Mouse (Mus musculus) cerebellum, adult 9-10 months (tissue): ENCODE measurements around the gene Thop1.
"Not testable (repeated sequence)": the region's sequence is repeated elsewhere in the genome, so short reads cannot be mapped to it uniquely, and the experiment has no call there.

Experiments
- DNase-seq: peaks from one replicate; pipeline ENCODE4 v3.0.0; 2022

Gene Thop1

DNA sequence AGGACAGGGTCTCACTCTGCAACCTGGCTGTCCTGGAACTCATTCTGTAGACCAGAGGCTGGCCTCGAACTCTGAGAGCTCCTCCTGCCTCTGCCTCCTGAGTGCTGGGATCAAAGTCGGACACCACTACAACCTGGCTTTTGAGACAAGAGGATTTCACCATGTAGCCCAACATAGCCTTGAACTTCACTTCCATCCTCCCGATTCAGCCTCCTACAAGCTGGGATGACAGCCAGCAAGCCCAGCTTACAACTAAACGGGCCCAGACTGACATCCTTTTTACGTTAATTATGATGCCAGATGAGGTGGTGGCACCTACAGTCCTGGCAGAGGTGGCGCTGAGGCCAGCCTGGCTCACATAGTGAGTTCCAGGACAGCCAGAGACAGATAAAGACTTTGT is 10.9 kb upstream of the Thop1 start:
- DNase-seq: no peak

DNA sequence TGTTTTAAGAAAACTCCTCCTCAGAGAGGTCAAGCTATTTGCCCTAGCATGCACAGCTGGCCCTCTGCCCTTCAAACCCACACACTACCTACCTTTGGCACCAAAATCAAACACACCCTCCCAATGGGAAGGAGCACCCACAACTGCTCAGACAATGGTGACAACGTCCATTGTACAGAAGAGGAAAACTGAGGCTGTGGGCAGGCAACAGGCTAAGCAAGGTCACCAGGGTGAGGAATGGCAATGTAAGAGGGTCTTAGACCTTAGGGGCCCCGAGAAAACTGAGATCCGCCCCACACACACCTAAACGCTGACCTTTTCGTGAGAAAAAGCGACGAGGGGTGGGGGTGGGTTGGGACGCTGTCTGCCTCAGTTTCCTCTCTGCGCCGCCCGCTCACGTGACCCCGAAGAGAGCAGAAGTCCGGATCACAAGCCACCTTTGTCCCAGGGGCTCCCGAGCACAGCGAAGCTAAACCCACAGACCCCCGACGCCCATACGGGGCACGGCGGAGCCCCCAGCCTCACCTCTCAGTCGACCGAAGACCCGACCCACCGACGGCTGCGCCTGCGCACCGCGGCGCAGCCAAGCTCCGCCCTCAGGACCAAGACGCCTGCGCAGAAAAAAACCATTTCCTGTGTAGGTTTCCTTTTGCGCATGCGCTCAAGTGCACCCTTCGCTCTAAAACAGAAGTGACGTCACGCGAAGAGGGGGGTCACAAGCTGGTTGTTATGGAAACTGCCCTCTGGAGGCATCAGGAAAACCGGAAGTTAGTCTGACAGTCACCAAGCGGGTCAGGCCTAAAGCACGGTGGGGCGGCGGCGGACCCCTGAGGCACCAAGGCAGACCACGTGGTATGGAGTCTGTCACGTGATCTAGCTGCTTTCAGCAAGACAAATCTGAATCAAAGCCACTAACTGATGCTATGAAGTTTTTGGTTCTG is 10.0 kb upstream of the Thop1 start, which contains the start of gene Sgta:
Gene Sgta (minus strand): TSS at position 579 of the 941 bp plus-strand sequence.
- peak; percentile 100 for DNase-seq

DNA sequence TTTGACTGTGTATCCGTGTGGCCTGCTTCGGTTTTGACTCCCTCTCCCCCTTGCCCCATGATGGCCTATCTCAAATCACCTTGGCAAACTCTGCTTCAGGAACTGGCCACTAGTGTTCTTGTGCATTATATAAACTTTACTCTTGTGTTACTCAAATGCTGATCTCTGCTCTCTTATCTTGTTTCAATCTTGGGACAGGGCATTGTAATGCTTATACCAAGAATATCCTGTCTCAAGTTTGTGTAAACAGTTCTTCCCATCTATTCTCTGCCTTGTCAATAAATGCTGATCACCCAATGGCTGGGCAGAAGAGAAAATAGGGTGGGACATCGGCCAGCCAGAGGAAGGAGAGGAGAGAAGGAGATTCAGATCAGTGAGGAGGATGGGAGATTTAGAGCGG is 7.1 kb upstream of the Thop1 start:
- no peak for DNase-seq

DNA sequence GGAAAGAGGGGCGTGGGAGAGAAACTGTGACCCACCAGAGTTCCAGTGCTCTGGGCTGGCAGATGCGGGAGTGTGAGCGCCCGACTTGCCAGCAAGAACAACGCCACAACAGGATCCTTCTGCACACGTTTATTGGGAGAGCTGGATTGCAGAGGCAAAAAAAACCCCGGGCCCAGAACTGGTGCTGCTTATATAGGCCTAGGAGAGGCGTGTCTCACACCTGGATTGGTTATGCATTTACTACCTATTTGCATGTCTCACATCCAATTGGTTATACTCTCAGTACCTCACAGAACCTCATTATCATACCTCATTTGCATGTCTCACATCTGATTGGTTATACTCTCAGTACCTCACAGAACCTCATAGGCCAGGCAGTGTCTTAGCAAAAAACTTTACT is 5.3 kb upstream of the Thop1 start:
- DNase-seq: not testable (repeated sequence)

DNA sequence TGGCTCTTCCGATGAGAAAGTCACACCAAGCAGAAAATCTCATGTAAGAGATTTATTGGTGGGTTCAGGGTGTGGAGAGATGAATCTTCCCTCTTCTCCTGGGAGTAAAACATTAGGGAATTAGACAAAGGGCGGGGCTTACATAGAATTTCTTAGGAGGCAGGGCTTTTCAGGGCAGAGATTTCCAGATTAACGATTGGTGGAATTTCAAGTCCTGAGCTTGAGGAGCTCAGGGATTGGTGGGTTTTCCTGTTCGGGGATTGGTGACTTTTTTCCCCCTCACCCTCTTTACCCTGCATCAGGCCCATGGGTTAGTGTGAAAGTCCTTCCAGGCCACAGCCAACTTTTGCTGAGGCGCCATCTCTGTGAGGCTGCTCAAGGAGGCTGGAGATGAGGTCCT is 1.1 kb upstream of the Thop1 start:
- no peak for DNase-seq

DNA sequence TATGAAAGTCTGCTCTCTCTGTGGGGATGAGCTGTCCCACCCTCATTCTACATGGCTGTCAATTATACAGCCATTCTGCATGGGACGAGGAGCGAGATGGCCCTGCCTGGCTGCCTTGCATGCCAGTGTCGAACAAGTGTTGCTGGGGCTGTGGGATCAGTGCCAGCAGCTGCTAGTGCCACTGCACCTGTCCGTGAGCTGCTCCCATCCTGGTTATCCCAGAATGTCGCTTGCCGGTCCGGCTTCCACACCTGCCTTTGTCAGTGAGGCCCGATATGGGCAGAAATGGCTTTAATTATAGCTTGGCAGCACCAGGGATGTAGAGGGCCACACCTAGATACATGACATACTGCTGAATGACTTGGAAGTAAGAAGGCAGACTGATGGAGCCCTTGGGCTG is 2.5 kb downstream of the Thop1 start:
- no peak for DNase-seq

DNA sequence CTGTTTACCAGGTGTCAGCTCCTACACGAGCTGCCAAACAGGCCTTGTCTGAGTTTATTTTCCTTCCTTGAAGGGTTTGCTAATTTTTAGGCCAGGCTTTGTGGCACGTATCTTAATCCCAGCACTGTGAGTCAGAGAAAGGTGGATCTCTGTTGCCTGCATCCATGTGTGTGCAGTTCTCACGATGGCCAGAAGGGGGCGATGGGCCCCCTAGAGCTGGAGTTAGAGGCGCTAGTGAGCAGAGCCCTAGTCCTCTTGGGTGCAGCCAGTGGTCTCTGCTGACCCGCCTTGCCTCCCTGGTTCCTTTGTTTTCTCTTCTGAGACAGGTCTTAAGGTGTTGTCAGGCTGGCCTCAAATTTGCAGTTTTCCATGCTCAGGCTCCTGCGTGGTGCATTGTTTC is 3.6 kb downstream of the Thop1 start:
- DNase-seq: no peak

DNA sequence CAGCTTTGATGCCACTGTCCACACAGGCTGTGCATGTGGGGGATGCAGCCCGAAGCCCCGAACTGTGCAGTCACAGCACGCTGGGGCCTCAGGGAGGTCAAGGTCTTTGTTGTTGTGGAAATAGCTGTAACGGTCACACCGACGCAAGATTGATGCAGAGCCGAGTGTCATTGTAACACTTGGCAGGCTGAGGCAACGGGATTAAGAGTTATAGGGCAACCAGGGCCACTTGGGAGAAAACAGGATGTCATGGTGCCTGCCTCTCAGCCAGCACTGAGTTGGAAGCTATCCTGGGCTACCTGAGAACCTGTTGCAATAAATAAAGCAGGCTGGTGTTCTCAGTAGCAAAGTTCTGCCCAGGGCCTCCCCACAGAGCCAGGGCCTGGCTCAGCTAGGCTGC is 5.9 kb downstream of the Thop1 start:
- DNase-seq: no peak

DNA sequence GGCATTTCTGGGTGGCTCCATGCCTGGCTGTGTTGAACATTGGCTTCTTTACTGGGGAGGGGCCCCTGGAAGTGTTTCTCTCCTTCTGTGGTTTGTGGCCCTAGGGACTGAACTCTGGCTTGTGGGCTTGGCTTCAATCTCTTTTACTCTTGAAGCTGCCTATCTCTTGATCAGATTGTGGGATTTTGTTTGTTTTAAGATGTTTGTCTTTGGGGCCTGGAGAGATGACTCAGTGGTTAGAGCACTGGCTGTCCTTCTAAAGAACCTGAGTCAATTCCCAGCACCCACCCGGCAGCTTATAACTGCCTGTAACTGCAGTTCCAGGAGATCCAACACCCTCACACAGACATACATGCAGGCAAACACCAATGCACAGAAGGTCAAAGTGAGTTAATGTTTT is 6.5 kb downstream of the Thop1 start:
- DNase-seq: no peak

DNA sequence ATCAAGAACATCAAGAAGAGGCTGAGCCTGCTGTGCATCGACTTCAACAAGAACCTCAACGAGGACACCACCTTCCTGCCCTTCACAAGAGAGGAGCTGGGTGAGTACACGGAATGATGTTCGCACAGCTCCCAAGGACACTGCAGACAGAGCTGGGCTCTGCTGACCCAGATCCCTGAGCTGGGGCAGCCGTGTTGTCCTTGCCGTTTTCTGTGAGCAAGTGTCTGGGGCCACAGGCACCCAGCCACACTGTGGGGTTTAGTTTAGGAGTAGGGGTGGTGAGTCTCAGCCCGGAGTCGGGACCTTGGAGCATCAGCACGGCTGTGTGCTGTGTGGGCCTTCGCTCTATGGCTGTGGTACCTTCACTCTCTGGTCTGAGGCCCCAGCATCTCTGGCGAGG is 8.1 kb downstream of the Thop1 start:
- DNase-seq: no peak

DNA sequence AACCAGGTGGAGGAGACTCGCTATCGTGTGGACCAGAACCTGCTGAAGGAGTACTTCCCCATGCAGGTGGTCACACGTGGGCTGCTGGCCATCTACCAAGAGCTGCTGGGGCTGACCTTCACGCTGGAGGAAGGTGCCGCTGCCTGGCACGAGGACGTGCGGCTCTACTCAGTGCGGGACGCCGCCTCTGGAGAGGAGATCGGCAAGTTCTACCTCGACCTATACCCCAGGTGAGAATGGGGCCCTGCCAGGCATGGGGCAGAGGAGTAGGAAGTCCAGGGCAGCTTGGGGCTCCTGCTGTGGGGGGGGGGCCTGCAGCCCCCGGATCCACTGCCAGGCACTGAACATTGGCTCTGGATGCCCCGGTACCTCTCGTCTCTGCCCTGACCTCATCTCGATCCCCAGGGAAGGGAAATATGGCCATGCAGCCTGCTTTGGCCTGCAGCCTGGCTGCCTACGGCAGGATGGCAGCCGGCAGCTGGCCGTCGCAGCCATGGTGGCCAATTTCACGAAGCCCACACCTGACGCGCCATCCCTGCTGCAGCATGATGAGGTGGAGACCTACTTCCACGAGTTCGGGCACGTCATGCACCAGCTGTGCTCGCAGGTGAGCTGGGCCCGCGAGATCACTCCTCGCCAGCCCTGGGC is 10.3 kb downstream of the Thop1 start:
- DNase-seq: no peak

DNA sequence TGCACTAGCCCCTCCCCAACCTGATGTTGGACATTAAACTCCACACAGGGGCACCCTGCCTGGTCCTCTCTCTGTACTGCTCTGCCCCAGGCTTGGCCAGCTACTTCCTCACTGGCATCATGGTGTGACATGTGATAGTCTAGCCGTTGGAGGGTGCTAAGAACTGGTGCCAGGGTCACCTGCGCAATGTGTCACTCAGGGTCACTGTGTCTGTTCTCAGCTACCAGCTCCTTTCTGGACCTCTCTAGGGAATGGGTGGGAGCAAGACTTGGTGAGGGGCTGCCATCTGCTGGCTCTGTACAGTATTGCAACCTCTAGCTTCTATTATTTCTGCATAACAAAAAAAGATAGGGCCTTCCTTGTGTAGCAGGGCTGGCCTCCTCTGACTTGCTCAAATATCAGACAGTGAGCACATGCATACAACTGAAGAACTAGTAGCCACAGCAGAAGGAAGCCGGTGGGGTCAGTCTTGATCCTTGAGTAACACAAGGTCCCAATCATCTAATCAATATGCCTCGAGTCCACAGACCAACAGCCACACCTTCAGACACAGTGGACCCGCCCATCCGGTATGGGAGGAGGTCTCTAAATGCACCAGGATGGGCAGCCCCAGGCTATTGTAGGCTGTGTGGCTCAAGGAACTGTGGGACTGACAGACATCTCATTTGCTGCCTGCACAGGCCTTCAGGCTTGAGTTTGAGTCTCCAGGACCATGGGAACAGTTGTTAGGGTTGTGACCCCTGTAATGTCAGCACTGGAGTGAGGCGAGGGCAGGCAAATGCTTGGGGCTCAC is 12.5 kb downstream of the Thop1 start:
- peak; percentile 88 for DNase-seq

DNA sequence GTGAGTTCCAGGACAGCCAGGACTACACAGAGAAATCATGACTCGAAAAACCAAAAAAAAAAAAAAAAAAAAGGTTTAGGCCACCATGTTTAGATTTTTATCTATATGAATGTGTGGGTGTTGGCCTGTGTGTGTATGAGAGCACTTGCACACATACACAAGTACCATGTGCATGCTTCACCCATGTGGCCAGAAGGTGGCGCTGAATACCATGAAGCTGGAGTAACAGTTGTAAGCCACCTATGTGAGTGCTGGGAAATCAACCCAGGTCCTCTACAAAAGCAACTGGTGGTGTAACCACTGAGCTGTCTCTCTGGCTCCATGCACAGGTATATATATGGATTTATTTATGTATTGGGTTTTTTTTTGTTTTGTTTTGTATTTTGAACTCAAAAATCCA is 17.2 kb downstream of the Thop1 start:
- DNase-seq: no peak

DNA sequence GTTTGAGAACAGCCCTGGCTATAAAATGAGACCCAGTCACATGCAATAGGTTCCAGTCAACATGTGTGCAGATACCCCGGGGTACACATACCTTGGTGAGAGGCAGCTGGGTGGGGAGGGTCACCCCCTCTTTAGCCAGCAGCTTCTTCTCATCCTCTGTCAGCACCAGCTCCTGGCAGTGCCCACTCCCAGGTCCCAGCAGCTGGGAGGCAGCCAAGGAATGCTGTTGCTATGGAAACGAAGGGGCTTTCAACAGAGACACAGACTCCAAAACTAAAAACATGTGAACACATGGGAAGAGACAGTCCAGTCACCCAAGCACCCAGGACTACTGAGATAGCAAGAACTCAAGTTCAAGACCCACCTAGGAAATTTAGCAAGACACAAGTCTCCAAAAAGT is 19.4 kb downstream of the Thop1 start:
- no peak for DNase-seq

DNA sequence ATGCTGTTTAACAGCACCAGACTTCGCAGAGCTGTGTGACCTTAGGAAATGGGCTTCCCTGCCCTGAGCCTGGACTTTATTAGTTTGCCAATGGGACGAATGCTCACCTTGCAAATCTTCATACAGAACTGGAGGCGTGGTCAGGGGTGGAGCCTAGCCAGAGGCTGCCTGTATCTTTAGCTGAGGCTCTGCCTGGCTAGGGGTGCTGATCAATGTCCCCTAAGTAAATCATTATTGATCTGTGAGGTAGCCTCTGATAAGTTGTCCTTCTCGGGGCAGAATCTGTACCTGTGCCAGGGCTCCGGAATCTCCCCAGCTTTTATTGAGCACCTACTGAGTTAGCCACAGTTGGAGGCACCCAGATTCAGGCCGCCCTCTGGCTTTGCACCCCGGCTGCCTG is 20.8 kb downstream of the Thop1 start:
- no peak for DNase-seq

DNA sequence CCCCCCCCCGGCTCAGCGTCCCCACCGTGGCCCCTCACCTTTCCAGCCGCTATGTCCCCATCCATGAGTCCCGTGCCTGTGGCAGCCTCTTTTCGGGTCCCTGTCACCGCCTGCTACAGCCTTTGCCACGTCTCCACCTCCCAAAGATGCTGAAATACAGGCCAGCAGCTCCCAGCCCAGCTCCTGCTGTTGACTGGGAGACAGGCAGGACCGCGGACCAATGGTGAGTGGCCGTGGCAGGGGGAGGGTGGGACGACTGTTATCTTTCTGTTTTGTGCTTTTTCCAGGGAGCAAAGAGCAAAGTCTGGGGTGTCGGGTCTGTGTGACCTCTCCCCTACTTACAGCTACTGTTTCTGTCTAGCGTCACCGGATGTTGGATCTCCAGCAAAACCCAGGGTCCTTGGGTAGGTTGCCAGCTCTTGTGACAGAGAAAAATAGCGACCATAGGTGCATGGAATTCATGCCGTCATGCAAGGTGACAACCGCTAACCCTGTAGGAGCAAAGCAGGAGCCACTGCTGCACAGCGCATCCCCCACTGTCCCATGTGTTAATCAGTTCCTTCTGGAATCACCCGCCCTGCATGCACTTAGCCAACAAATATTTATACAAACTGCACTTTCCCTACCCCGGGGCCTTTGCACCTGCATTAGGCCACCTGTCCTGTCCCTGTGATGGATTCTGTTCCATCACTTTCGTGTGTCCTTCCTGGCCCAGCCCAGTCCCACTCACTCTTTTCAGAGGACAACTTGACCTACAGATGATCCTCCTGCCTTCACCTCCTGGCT is 22.8 kb downstream of the Thop1 start:
- DNase-seq: no peak

DNA sequence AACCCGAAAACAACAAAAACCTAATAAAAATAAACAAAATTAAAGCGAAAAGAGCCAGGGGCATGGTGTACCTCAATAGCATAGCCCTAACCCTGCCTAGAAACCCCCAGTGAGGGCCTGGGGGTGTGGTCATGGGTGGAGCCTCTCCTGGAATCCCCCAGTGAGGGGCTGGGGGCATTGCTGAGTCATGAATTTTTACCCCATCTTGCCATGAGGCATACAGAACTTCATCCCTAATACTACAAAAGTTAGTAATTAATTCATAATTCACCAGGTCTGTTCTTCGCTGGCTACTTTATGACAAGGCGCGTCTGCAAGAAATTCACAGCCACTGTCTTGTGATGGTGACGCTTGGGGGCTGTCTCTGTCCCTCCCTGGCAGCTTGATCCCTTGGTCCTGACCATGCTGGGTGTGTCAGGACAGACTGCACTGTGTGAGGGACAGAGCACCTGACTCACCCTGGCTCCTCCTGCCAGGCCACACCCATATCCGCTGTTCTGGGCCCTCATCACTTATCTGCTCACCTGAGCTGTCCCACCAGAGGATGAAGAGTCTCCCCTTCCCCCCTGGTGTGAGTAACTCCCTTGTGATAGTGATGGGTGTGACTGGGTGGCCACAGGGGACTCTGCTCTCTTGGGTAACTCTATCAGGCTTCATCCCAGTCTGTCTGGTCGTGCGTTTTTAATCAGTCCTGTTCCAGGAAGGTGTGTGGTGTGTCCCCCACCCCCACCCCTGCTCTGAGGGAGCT is 25.3 kb downstream of the Thop1 start:
- DNase-seq: no peak

DNA sequence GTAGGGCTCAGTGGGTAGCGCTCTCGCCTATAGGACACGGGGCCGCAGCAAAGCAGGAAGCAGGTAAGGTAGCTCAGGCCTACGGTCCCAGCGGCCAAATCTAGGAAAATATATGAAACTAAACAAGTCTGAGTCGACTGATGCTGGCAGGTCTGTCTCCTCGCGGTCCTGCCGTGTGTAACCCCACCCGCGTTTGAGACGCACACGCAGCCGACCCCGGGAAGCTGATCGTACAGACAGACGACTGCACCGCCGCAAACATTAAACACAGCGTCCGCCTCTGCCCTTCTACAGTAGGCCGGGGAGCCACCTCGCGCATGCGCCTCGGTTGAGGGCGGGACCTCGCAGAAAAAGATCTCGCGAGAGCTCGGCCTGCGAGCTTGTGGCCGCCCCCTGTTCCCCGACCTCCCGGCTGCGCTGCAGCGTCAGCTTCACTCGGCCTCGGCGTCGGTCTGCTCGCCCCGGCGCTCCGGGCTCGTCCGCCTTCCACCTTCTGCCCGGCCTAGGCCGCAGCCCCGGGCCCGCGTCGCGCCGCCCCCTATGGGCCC is 35.8 kb downstream of the Thop1 start, which contains the start of gene Map2k2:
Gene Map2k2 (plus strand): TSS at position 351 of the 548 bp plus-strand sequence.
- DNase-seq: peak; percentile 96

DNA sequence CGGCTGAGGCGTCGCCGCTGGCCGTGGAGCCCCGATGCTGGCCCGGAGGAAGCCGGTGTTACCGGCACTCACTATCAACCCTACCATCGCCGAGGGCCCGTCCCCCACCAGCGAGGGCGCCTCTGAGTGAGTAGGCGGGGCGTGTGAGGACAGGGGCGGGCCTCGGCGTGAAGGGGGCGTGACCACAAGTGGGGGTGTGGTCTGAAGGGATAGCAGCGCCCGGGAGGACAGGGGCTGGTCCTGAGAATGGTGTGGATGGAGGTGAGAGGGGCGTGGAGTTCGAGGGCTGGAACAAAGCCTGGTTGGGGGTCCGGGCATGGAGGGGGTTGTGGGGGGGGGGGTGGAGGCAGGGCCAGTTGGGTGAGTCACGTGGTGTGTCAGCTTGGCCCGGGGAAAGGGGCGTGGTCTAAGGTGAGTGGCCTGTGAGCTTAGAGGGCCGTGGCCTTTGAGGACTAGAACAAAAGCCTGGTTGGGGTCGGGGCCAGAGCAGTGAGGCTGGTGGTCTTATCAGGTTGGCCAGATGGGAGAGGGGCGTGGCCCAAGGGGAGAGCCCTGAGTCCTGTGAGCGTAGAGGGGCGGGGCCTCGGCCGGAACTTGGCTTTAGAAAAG is 36.4 kb downstream of the Thop1 start:
- peak; percentile 85 for DNase-seq

DNA sequence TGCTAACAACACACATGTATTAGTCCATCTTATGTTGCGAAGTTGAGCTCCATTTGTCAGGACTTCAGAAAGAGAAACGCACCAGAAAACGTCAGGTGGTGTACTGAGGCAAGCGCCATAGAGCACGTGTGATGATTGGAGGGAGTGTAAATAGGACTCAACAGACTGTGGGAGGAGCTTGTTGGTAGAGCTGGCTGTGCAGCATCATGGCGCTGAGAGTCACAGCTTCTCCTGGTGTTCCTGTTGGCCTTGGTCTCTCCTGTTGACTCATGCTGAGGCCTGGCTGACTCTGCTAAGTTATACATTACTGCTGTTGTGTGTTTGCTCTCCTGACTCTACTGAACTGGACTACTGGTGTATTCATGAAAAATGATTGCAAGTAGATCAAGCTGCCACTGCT is 43.1 kb downstream of the Thop1 start:
- no peak for DNase-seq

DNA sequence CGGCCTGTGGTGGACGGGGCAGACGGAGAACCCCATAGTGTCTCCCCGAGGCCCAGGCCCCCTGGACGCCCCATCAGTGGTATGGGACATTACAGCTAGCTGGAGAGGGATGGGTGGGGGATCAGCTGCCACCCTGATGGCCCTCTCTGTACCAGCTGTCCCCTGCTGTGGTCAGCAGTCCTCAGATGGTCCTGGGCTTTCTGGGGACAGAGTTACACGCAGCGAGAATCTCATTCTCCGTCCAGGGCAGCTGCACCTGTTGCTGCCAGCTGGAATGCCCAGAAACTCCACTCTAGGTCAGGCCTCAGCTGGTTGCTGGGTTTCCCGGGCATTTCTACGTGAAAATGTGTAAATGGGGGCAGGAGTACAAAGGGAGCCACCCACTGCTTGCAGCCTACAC is 49.8 kb downstream of the Thop1 start:
- no peak for DNase-seq
